Mouse (Mus musculus): ENCODE measurements around the gene AC109138.7.

DNA sequence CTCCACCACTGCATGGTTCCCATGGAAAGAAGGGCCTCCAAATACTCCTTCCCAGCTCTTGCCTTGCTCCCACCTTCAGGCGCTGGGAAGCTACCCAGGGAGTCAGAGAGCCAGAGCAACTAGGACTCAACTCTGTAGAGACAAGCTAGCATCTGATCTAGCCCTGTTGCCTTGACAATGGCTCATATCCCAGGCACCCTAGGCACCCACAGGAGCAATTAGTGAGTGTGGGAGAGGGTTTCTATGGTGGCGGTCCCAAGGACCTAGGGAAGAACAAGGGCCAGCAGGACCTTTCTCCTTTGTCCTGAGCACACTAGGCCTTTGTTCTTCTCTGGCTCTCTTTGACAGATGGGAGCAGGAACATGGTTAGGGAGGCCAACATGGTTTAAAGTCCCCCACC lies 30.5 kb upstream of the AC109138.7 start:
- TF ChIP-seq CTCF (IDR thresholded peaks at IDR 0.05; ENCODE audit: extremely low read depth, insufficient read depth, low read length) (no peak), POLR2A (IDR thresholded peaks at IDR 0.05; ENCODE audit: extremely low read depth, insufficient read depth, low read length) (no peak)

Measured in cortical plate, adult 2 months (tissue).